Mouse (Mus musculus) CD4-positive, CD25-positive, alpha-beta regulatory T cell, adult 2 months (primary cell): ENCODE measurements around the gene Gm9008.
"Not testable (repeated sequence)": the region's sequence is repeated elsewhere in the genome, so short reads cannot be mapped to it uniquely, and the experiment has no call there.

Experiments used
- DNase-seq: peaks from one replicate; pipeline ENCODE4 v3.0.0-alpha.2; 2012; ENCODE audit warnings: low read depth, low spot score

The Gm9008 gene

GRCm38 (mm10) chr6:76497054-76497835, at the start of gene Gm9008:
Gm9008 (minus strand) TSS chr6:76497784.
- not testable (repeated sequence) for DNase-seq

- no peak for DNase-seq
Measured at GRCm38 (mm10) chr6:76521975-76522641, 24.5 kb upstream of the Gm9008 start.

GRCm38 (mm10) chr6:76510200-76510599, 12.6 kb upstream of the Gm9008 start:
- DNase-seq: no peak

GRCm38 (mm10) chr6:76496335-76496734, 1.2 kb downstream of the Gm9008 start:
- not testable (repeated sequence) for DNase-seq

GRCm38 (mm10) chr6:76468194-76468593, 29.4 kb downstream of the Gm9008 start:
- DNase-seq: no peak
